Mouse (Mus musculus) intestine, embryonic 14.5 days (tissue): ENCODE data around the gene Pbp2. TPM values are rescaled to one million over a fixed set of nuclear protein-coding genes. Genes with fewer than 3 reads are reported as not detected.

Experiments used
- ATAC-seq: fragments of 200-750 bp; cut with Nextera tagmentation; replicated peaks from 2 replicates; pipeline ENCODE4 v1.8.0; 2017; ENCODE audit warnings: low read depth, moderate number of reproducible peaks, moderate TSS enrichment, moderate library complexity; ENCODE audit not compliant: low FRiP score, low TSS enrichment
- DNase-seq: peaks from one replicate; pipeline ENCODE4 v3.0.0-alpha.2; 2018; ENCODE audit warnings: low spot score
- H3K27ac ChIP-seq: fragments of 300-500 bp; sonication (generic); 2 replicates; pipeline ENCODE4 v1.5.1; 2014; ENCODE audit warnings: low read depth, mild to moderate bottlenecking, control low read depth
- H3K27me3 ChIP-seq: fragments of 300-500 bp; sonication (generic); replicated peaks from 2 replicates; pipeline ENCODE4 v1.6.1; 2014; ENCODE audit warnings: low read length, control low read depth; ENCODE audit not compliant: control insufficient read depth, insufficient read depth
- H3K36me3 ChIP-seq: fragments of 300-500 bp; sonication (generic); 2 replicates; pipeline ENCODE4 v1.6.1; 2014; ENCODE audit warnings: low read length, control low read depth; ENCODE audit not compliant: control insufficient read depth, insufficient read depth
- H3K4me1 ChIP-seq: fragments of 300-500 bp; sonication (generic); replicated peaks from 2 replicates; pipeline ENCODE4 v1.6.1; 2014; ENCODE audit warnings: low read length, control low read depth, mixed read lengths; ENCODE audit not compliant: control insufficient read depth, insufficient read depth
- H3K4me2 ChIP-seq: fragments of 300-500 bp; sonication (generic); 2 replicates; pipeline ENCODE4 v1.6.1; 2014; ENCODE audit warnings: low read length
- H3K4me3 ChIP-seq: fragments of 300-500 bp; sonication (generic); 2 replicates; pipeline ENCODE4 v1.5.1; 2014; ENCODE audit warnings: low read depth, low read length, control low read depth, mixed read lengths
- H3K9ac ChIP-seq: fragments of 300-500 bp; sonication (generic); 2 replicates; pipeline ENCODE4 v1.6.1; 2014; ENCODE audit warnings: mild to moderate bottlenecking, low read length
- H3K9me3 ChIP-seq: fragments of 300-500 bp; sonication (generic); 2 replicates; pipeline ENCODE4 v1.6.1; 2016; ENCODE audit warnings: low read length, control low read depth; ENCODE audit not compliant: control insufficient read depth
- WGBS: fragments of 180-500 bp; shearing (Covaris S2); extraction: QIAGEN DNeasy Blood & Tissue Kit; methylation state at CpG from one replicate; pipeline ENCODE4 v1.1.7; 2014; 5-methylcytosine and 5-hydroxymethylcytosine counted together
- polyA plus RNA-seq: library from polyadenylated mRNA; unstranded; fragments of >200 nt; fragmentation: Nextera tagmentation; extraction: Ambion mirVana; gene quantifications from 2 replicates; pipeline ENCODE4 v1.2.1, GENCODE M21; 2014

Pbp2 gene
- polyA plus RNA-seq, result 0.13 and 0.32 TPM in 2 replicates

DNA sequence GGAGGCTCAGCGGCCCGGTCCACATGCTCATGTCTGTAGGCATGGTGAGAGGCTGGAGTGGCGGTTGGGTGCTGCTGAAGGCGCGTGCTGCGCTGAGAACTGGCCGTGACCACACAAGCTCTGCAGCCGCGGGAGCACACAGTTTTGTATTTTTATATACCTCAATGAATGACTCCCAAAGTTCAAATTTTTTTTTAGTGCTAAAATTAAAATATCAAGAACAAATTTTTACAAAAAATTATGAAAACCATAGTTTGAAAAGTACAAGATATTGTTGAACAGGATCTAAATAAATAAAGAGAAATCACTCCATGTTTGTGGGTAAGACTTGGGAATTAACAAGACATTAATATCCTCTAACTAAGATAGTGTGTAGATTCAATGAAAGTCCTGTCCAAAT is at the start of gene Pbp2:
Pbp2 (minus strand) TSS at position 101 of the 400 bp plus-strand sequence.
- Histone ChIP-seq H3K4me1 (no peaks in the 10 kb centered on the region), H3K4me3 (no peak within 1 kb of the TSS), H3K27me3 (no peaks in the 10 kb centered on the region), H3K36me3 (no peaks in the 10 kb centered on the region), H3K9ac (no peak within 1 kb of the TSS), H3K4me2 (no peak within 1 kb of the TSS), H3K27ac (no peak within 1 kb of the TSS), H3K9me3 (peaks cover 3% of the 10 kb centered on the region; the same call in 1 of the 2 replicates)
- no peak for ATAC-seq
- WGBS, result 95% methylated on average over 9 of the region's 9 CpGs
- no peak for DNase-seq

DNA sequence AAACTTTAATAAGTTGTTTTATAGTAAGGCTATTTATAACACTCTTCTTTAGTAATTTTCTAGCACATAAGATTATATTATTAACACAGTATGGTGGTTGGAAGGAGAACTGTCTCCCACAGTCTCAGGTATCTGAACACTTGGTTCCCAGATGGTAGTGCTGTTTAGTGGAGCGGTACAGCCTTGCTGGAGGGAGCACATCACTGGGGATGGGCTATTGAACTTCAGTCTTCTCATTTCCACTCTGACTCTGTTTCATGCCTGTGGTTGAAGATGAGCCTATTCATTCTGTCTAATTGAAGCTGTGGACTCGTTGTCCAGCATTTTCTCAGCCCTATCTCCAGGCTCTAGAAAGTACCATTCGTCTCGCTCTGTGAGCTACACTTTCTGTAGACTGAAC is 44.7 kb upstream of the Pbp2 start:
- H3K4me2 ChIP-seq, result no peak overlapping the region
- no peak overlapping the region for H3K9ac ChIP-seq
- H3K9me3 ChIP-seq, result no peaks in the 10 kb centered on the region
- WGBS, result 88% methylated on average over 4 of the region's 4 CpGs
- H3K27me3 ChIP-seq, result no peaks in the 10 kb centered on the region
- peaks cover 6% of the 10 kb centered on the region for H3K4me1 ChIP-seq
- no peak for ATAC-seq
- no peaks in the 10 kb centered on the region for H3K36me3 ChIP-seq
- DNase-seq, result no peak
- H3K4me3 ChIP-seq, result no peak overlapping the region
- no peak overlapping the region for H3K27ac ChIP-seq

DNA sequence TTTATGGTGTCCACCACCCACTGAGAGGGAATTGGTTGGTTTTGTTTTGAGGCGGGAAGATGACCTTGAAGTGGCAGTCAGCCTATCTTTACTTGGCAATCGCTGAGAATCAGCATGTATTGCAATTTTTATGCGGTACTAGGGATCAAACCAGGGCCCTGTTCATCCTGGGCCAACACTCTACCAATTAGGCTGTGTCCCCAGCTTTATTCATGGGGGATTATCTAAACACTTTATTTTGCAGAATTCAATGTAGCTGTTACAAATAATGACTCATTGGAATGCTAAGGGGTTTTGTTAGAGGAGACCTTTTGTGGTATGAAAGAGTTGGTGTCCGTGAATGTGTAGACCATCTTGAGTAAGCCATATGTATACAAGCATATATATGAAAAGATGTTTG is 42.3 kb upstream of the Pbp2 start:
- Histone ChIP-seq H3K9me3 (no peaks in the 10 kb centered on the region), H3K4me1 (peaks cover 4% of the 10 kb centered on the region; the same call in 1 of the 2 replicates), H3K9ac (no peak overlapping the region), H3K4me3 (no peak overlapping the region), H3K4me2 (no peak overlapping the region), H3K36me3 (no peaks in the 10 kb centered on the region), H3K27ac (no peak overlapping the region), H3K27me3 (no peaks in the 10 kb centered on the region)
- DNase-seq, result no peak
- WGBS, result 91% methylated on average over 4 of the region's 4 CpGs
- no peak for ATAC-seq

DNA sequence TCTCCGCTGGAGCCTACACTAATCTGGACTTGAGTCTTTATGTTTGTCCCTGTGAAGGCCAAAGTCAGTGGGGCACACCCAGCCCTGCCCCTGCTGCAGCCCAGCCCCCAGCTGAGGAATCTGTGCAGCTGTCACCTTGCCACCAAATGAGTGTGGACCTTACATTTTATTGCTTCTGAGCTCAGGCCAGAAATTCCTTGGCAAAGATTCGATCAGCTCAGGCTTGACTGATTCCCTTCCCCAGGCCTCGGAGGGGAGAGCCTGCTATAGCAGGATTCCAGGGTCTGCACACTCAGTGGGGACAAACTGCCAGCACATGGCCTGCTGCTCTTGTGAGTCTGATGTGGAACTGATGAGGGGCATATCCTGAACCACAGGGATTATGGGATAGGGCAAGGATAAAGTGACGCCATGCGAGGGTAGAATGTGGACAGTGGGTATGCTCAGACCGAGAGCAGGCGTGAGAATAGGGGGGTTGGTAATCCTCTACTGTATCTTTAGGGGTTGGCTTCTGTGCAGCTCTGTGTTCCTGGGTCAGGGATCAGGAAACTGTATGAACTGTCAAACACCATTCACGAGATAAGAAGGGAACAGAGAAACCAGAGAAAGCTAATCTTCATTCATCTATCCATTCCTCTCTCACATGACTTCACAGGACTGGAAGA is 41.6 kb upstream of the Pbp2 start:
- Histone ChIP-seq H3K36me3 (no peaks in the 10 kb centered on the region), H3K9ac (no peak overlapping the region), H3K4me3 (no peak overlapping the region), H3K27me3 (no peaks in the 10 kb centered on the region), H3K9me3 (no peaks in the 10 kb centered on the region), H3K4me2 (no peak overlapping the region), H3K4me1 (peaks cover 4% of the 10 kb centered on the region; the same call in 1 of the 2 replicates), H3K27ac (no peak overlapping the region)
- DNase-seq (no peak), ATAC-seq (peak; percentile 70)
- 50% methylated on average over 8 of the region's 8 CpGs for WGBS

DNA sequence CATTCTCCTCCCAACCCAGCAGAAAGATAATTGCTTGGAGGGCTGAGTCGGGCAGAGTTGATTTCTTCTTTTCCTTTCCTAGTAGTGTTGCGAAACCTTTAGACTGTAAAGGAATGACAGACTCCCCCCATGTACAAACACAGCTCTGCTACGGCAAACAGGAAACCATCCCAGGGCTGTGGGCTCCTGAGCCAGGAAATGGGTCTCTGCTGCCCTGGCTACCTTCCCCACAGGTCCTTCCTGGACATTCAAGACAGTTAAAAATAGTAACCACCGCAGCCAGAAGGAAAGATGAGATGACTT is 30.8 kb upstream of the Pbp2 start:
- Histone ChIP-seq H3K4me2 (no peak overlapping the region), H3K4me3 (no peak overlapping the region), H3K27ac (peak overlapping the region; percentile 36; the same call in 1 of the 2 replicates), H3K27me3 (no peaks in the 10 kb centered on the region), H3K4me1 (peaks cover 3% of the 10 kb centered on the region; the same call in 1 of the 2 replicates), H3K9me3 (no peaks in the 10 kb centered on the region), H3K9ac (no peak overlapping the region), H3K36me3 (no peaks in the 10 kb centered on the region)
- ATAC-seq (no peak), DNase-seq (no peak)
- WGBS, result 40% methylated on average over 4 of the region's 4 CpGs

DNA sequence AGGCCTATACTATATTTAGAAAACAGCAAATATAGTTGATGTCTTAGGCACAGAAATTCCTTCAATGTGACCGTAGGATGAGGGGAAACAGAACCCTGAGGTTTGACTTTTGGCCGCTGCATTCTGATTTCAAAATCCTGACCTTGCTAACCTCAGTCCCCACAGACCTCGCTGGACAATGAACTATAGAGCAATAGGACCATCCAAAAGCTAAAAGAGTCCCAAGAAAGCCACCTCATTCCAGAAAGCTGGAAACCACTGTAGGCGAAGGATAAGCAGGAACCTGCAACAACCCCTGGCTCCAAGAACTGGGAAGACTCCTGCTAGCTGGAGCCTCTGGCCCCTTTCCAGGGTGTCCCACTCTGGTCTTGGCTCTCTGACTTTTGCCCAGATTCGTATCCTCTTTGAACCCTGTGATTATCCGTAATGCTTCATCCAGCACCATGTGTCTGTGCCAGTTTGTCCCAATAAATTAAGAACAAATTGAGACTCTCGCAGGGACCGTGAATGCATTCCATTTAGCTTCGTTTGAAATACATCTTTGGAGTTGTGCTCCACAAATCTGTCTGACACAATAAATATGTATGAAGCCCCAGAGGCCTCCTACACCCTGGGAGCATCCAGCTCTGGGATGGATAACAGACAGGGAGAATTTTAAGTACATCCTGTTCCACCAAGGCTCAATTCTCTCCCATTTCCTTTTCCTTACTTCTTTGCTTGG is 30.3 kb upstream of the Pbp2 start:
- DNase-seq, result no peak
- no peak for ATAC-seq
- 58% methylated on average over 9 of the region's 9 CpGs for WGBS

DNA sequence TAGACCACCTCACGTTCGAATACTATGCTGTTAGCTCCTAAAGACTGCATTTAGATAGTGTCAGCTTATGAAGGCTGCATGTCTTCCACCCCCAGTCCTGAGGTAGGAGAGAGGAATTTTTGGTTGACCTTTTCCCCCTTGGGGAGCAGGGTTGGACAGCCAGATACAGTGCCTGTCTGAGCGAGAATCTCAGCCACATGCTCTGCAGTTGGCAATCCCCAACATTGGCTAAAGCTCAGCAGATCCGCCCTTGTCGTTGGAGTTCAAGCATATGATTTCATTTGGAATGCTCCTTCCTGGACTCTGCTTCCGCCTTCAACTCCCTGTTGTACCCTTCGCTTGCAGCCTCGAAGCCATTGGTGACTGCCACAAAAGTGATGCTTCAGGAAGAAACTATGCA is 26.2 kb upstream of the Pbp2 start:
- Histone ChIP-seq H3K27me3 (no peaks in the 10 kb centered on the region), H3K36me3 (no peaks in the 10 kb centered on the region), H3K4me2 (no peak overlapping the region), H3K4me3 (no peak overlapping the region), H3K9ac (no peak overlapping the region), H3K27ac (no peak overlapping the region), H3K4me1 (peaks cover 23% of the 10 kb centered on the region), H3K9me3 (no peaks in the 10 kb centered on the region)
- WGBS, result 89% methylated on average over 8 of the region's 8 CpGs
- DNase-seq, result no peak
- no peak for ATAC-seq

More for the DNA sequence above, 30.3 kb upstream of the Pbp2 start:
- no peaks in the 10 kb centered on the region for H3K36me3 ChIP-seq
- H3K9ac ChIP-seq, result no peak overlapping the region
- H3K4me1 ChIP-seq, result peaks cover 3% of the 10 kb centered on the region; the same call in 1 of the 2 replicates
- no peaks in the 10 kb centered on the region for H3K27me3 ChIP-seq
- no peak overlapping the region for H3K4me3 ChIP-seq
- peak overlapping the region; percentile 36; the same call in 1 of the 2 replicates for H3K27ac ChIP-seq
- H3K9me3 ChIP-seq, result no peaks in the 10 kb centered on the region
- H3K4me2 ChIP-seq, result no peak overlapping the region

DNA sequence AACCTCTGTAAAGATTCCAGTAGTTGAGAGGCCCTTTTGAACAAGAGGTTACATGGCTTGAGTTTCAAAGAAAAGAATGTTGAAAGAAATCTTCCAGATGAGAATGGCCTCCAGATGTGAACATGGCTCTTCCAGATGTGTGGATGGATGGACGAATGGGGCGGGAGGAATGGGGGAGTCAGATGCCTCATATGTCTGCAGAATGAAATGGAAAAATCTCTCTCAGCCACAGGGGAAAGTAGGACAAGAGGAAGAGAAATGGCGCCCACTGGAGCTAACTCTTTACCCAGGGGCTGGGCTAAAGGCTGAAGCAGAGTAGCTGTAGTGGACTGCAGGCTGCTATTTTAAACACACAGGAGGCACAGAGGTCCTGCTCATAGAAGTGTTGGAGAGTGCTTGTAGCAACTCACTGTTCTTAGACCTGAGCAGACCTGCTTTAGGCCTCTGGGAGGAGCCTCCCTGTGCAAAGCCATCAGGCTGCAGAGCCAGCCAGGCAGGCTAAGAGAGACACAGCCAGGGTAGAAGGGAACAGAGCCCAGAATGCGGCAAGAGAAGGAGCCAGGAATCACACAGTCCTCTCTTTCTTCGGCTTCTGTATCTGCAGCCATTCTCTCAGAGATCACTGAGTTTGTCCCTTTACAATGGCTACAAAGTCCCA is 23.9 kb upstream of the Pbp2 start:
- no peak for DNase-seq
- H3K4me3 ChIP-seq, result no peak overlapping the region
- no peak overlapping the region for H3K4me2 ChIP-seq
- no peak overlapping the region; the same call in 1 of the 2 replicates for H3K27ac ChIP-seq
- H3K9ac ChIP-seq, result no peak overlapping the region
- H3K36me3 ChIP-seq, result no peaks in the 10 kb centered on the region
- no peak for ATAC-seq
- H3K9me3 ChIP-seq, result no peaks in the 10 kb centered on the region
- peaks cover 19% of the 10 kb centered on the region; the same call in 1 of the 2 replicates for H3K4me1 ChIP-seq
- H3K27me3 ChIP-seq, result no peaks in the 10 kb centered on the region
- 71% methylated on average over 5 of the region's 5 CpGs for WGBS
